Mouse (Mus musculus) cerebellum, adult 2 months (tissue): ENCODE results near the gene Agbl2.

Experiments
- CTCF ChIP-seq: fragments of 200-500 bp; IDR thresholded peaks from 2 replicates; pipeline ENCODE4 v1.5.1; 2011; ENCODE audit warnings: low read depth, mild to moderate bottlenecking, control low read depth, low read length, moderate library complexity, borderline replicate concordance; ENCODE audit not compliant: insufficient read depth
- POLR2A ChIP-seq: fragments of 200-500 bp; IDR thresholded peaks from 2 replicates; pipeline ENCODE4 v1.6.1; 2011; ENCODE audit warnings: low read length, control low read depth, borderline replicate concordance; ENCODE audit not compliant: insufficient read depth

- TF ChIP-seq CTCF (no peak), POLR2A (no peak)
These were observed 92.7 kb downstream of the Agbl2 start for GRCm38 (mm10) chr2:90875239-90875638.
